Mouse (Mus musculus) C2C12 (cell line): ENCODE measurements at regions not wholly inside any gene's neighbourhood (a gene's known extent, or its start where the extent isn't known, plus 50 kb on each side); places are given as distances from the start of the nearest gene placed in this dataset.

Experiments used
- CEBPB ChIP-seq: IDR thresholded peaks from one replicate; pipeline ENCODE4 v1.6.1; 2011; ENCODE audit warnings: low read depth, mild to moderate bottlenecking, control low read depth, moderate library complexity
- CTCF ChIP-seq: IDR thresholded peaks from one replicate; pipeline ENCODE4 v1.5.1; 2011; ENCODE audit not compliant: control insufficient read depth, insufficient read depth, insufficient read length
- FOSL1 ChIP-seq: IDR thresholded peaks from one replicate; pipeline ENCODE4 v1.8.0; 2011; ENCODE audit warnings: mild to moderate bottlenecking, low read length; ENCODE audit not compliant: poor library complexity, insufficient read depth, severe bottlenecking
- MAX ChIP-seq: IDR thresholded peaks from one replicate; pipeline ENCODE4 v1.6.1; 2011; ENCODE audit warnings: mild to moderate bottlenecking, control low read depth
- USF1 ChIP-seq: IDR thresholded peaks from one replicate; pipeline ENCODE4 v1.6.1; 2011; ENCODE audit warnings: low read depth, mild to moderate bottlenecking, control low read depth, moderate library complexity

DNA sequence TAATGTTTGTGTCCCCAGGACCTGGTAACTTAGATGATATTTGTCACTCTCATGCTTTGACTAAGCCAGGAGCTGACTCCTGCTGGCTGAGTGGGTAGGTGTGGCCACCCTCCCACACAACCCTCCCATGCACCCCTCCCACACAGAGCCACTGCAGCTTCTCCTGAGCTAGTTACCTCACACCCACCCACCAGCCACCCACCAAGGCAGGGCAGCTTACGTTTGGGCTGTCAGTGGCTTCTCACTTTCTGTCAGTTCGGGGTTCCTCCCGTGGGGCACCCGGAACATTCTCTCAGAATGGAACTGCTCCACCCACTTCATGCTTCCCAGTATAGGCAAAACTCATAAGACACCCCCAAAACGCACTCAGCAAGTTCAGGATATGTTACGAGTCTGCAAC lies 227.4 kb downstream of the Sox9 start:
- TF ChIP-seq CTCF (no peak), FOSL1 (no peak), CEBPB (no peak), MAX (no peak), USF1 (no peak)
